Comparison of ENCODE assay signal across 9 mouse cellular contexts in the genomic region with DNA sequence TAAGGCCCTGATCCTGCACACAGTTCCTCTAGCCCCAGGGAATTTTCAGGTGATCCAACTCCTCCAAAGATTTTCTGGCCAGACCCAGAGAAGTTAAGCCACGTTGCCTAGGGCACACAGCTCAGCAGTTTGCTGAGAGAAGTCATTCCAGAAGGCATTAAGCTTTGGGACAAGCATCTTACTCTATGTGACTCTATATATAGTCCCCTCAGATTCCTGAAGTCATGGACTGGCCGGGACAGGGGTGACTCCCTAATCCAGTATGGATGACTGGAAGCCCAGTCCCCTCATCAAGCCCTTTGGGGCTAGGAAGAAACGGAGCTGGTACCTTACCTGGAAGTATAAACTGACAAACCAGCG. TPM values are rescaled to one million over a fixed set of nuclear protein-coding genes. Genes with fewer than 3 reads are reported as not detected.
DNase-seq lines count a peak whose midpoint lies in the region; ATAC-seq and TF ChIP-seq lines count a peak whose summit lies in the region.
"Had no signal": no experiment of that assay in that cellular context is flagged by ENCODE, and none has a peak within 500 bp of the region (broad histone marks: within the 10 kb centered on the region; RNA-seq: fewer than 3 reads in every experiment).

No protein-coding gene starts in this region.

- peak overlapping the region; percentile 65 for H3K4me2 ChIP-seq in kidney, embryonic 16.5 days (replicated peaks; ENCODE audit: low read depth, low read length)
- peak overlapping the region; percentile 66 for H3K4me2 ChIP-seq in hindbrain, embryonic 13.5 days
- H3K4me2 ChIP-seq in midbrain, embryonic 14.5 days (ENCODE audit: low read length) = peak overlapping the region; percentile 58

- 0 out of 2 replicates have a peak, but pooled peaks have one; percentile 2 for ATAC-seq in kidney, embryonic 16.5 days (ENCODE audit: low FRiP score, low TSS enrichment)
- ATAC-seq in hindbrain, embryonic 13.5 days (ENCODE audit: low FRiP score) = peak; percentile 21; the same call in 1 of the 2 replicates
- peak; percentile 13; the same call in 1 of the 2 replicates for ATAC-seq in midbrain, embryonic 14.5 days (ENCODE audit: low FRiP score, low TSS enrichment)

- H3K27me3 ChIP-seq in kidney, embryonic 16.5 days (ENCODE audit: insufficient read depth, low read length) = no peaks in the 10 kb centered on the region
- no peaks in the 10 kb centered on the region for H3K27me3 ChIP-seq in hindbrain, embryonic 13.5 days
- no peaks in the 10 kb centered on the region for H3K27me3 ChIP-seq in midbrain, embryonic 14.5 days (ENCODE audit: control insufficient read depth, insufficient read depth, low read length)

- WGBS in kidney, embryonic 16.5 days = 14% methylated on average over 4 of the region's 4 CpGs
- 23% methylated on average over 4 of the region's 4 CpGs for WGBS in hindbrain, embryonic 13.5 days
- WGBS in midbrain, embryonic 14.5 days = 21% methylated on average over 4 of the region's 4 CpGs

- H3K9me3 ChIP-seq in kidney, embryonic 16.5 days (ENCODE audit: low read length) = no peaks in the 10 kb centered on the region
- no peaks in the 10 kb centered on the region for H3K9me3 ChIP-seq in hindbrain, embryonic 13.5 days
- no peaks in the 10 kb centered on the region for H3K9me3 ChIP-seq in midbrain, embryonic 14.5 days (ENCODE audit: control insufficient read depth, low read length)

- peak overlapping the region; percentile 97 for H3K9ac ChIP-seq in kidney, embryonic 16.5 days (replicated peaks; ENCODE audit: low read length)
- peak overlapping the region; percentile 93 for H3K9ac ChIP-seq in hindbrain, embryonic 13.5 days
- H3K9ac ChIP-seq in midbrain, embryonic 14.5 days (replicated peaks; ENCODE audit: low read length) = peak overlapping the region; percentile 94

- peaks cover 41% of the 10 kb centered on the region for H3K36me3 ChIP-seq in kidney, embryonic 16.5 days (ENCODE audit: insufficient read depth, low read length)
- peaks cover 41% of the 10 kb centered on the region for H3K36me3 ChIP-seq in hindbrain, embryonic 13.5 days
- peaks cover 41% of the 10 kb centered on the region for H3K36me3 ChIP-seq in midbrain, embryonic 14.5 days (ENCODE audit: control insufficient read depth, insufficient read depth, low read length)

- peak overlapping the region; percentile 92 for H3K27ac ChIP-seq in kidney, embryonic 16.5 days (ENCODE audit: low read length)
- no peak overlapping the region for H3K27ac ChIP-seq in cortical plate, adult 2 months (ENCODE audit: insufficient read depth, low read length)
- peak overlapping the region; percentile 91 for H3K27ac ChIP-seq in hindbrain, embryonic 13.5 days
- peak overlapping the region; percentile 87; the same call in 1 of the 2 replicates for H3K27ac ChIP-seq in midbrain, embryonic 14.5 days (replicated peaks; ENCODE audit: low read depth, low read length)

- no peak for DNase-seq in kidney, adult 18-20 months
- DNase-seq in midbrain, embryonic 14.5 days = no peak
- no peak for DNase-seq in urinary bladder, postnatal 4 days (ENCODE audit: low spot score in 2 of 2)
- no peak for DNase-seq in urinary bladder, postnatal 14 days (ENCODE audit: low spot score)
- no peak for DNase-seq in adipocyte (ENCODE audit: low spot score)

- no peak for TF ChIP-seq POLR2A in cortical plate, adult 2 months (IDR thresholded peaks at IDR 0.05; ENCODE audit: extremely low read depth, insufficient read depth, low read length)

- no peak for TF ChIP-seq CTCF in cortical plate, adult 2 months (IDR thresholded peaks at IDR 0.05; ENCODE audit: extremely low read depth, insufficient read depth, low read length)

- peak overlapping the region; percentile 90 for H3K4me3 ChIP-seq in kidney, embryonic 16.5 days (ENCODE audit: low read length)
- H3K4me3 ChIP-seq in cortical plate, adult 2 months (ENCODE audit: insufficient read depth, low read length) = peak overlapping the region; percentile 79
- peak overlapping the region; percentile 71 for H3K4me3 ChIP-seq in hindbrain, embryonic 13.5 days
- peak overlapping the region; percentile 61 for H3K4me3 ChIP-seq in midbrain, embryonic 14.5 days (replicated peaks; ENCODE audit: low read depth, low read length)

- H3K4me1 ChIP-seq in kidney, embryonic 16.5 days (ENCODE audit: insufficient read depth, low read length) = peaks cover 12% of the 10 kb centered on the region
- H3K4me1 ChIP-seq in cortical plate, adult 2 months (ENCODE audit: control insufficient read depth, insufficient read depth, low read length) = peaks cover 4% of the 10 kb centered on the region
- H3K4me1 ChIP-seq in hindbrain, embryonic 13.5 days (replicated peaks) = peaks cover 21% of the 10 kb centered on the region
- H3K4me1 ChIP-seq in midbrain, embryonic 14.5 days (ENCODE audit: control insufficient read depth, insufficient read depth, low read length) = peaks cover 5% of the 10 kb centered on the region

RNA-seq across cellular contexts. Expression of gene Lurap1, which starts 0.3 kb away (rescaled TPM):
- polyA plus RNA-seq in kidney, embryonic 16.5 days (2015; fragmentation: Nextera tagmentation; extraction: Ambion mirVana) = 3.8 and 3.9 TPM in 2 replicates
- polyA plus RNA-seq in cortical plate, adult 2 months (2012; rRNA removed) = 14.2 TPM in 2 replicates
- 1.7 and 1.9 TPM in 2 replicates for polyA plus RNA-seq in hindbrain, embryonic 13.5 days (2015; fragmentation: Nextera tagmentation; extraction: Ambion mirVana)
- polyA plus RNA-seq in midbrain, embryonic 14.5 days (2014; fragmentation: Nextera tagmentation; extraction: Ambion mirVana) = 1.3 and 1.8 TPM in 2 replicates

RNA-seq across cellular contexts. Expression of gene Tspan1, which starts 16.6 kb away (rescaled TPM):
- 2.8 and 4.8 TPM in 2 replicates for polyA plus RNA-seq in kidney, embryonic 16.5 days (2015; fragmentation: Nextera tagmentation; extraction: Ambion mirVana)
- polyA plus RNA-seq in cortical plate, adult 2 months (2012; rRNA removed) = 0.26 and 0.27 TPM in 2 replicates
- 0.19 and 0.22 TPM in 2 replicates for polyA plus RNA-seq in hindbrain, embryonic 13.5 days (2015; fragmentation: Nextera tagmentation; extraction: Ambion mirVana)
- 0.11 and 0.18 TPM in 2 replicates for polyA plus RNA-seq in midbrain, embryonic 14.5 days (2014; fragmentation: Nextera tagmentation; extraction: Ambion mirVana)

RNA-seq across cellular contexts. Expression of gene 1700042G07Rik, which starts 22.3 kb away (rescaled TPM):
- polyA plus RNA-seq in kidney, embryonic 16.5 days (2015; fragmentation: Nextera tagmentation; extraction: Ambion mirVana) = not detected in 2 replicates
- polyA plus RNA-seq in cortical plate, adult 2 months (2012; rRNA removed) = not detected in 2 replicates
- not detected in 2 replicates for polyA plus RNA-seq in hindbrain, embryonic 13.5 days (2015; fragmentation: Nextera tagmentation; extraction: Ambion mirVana)
- polyA plus RNA-seq in midbrain, embryonic 14.5 days (2014; fragmentation: Nextera tagmentation; extraction: Ambion mirVana) = not detected in 2 replicates
- polyA plus RNA-seq: large intestine, adult 2 months had no signal

RNA-seq across cellular contexts. Expression of gene Gm49337, which starts 22.3 kb away (rescaled TPM):
- polyA plus RNA-seq in kidney, embryonic 16.5 days (2015; fragmentation: Nextera tagmentation; extraction: Ambion mirVana) = not detected in 2 replicates
- not detected in 2 replicates for polyA plus RNA-seq in cortical plate, adult 2 months (2012; rRNA removed)
- polyA plus RNA-seq in hindbrain, embryonic 13.5 days (2015; fragmentation: Nextera tagmentation; extraction: Ambion mirVana) = not detected in 2 replicates
- not detected in 2 replicates for polyA plus RNA-seq in midbrain, embryonic 14.5 days (2014; fragmentation: Nextera tagmentation; extraction: Ambion mirVana)
- polyA plus RNA-seq: large intestine, adult 2 months had no signal

RNA-seq across cellular contexts. Expression of gene Pomgnt1, which starts 27.2 kb away (rescaled TPM):
- polyA plus RNA-seq in kidney, embryonic 16.5 days (2015; fragmentation: Nextera tagmentation; extraction: Ambion mirVana) = 59.2 and 65.5 TPM in 2 replicates
- polyA plus RNA-seq in cortical plate, adult 2 months (2012; rRNA removed) = 80.3 and 84.4 TPM in 2 replicates
- 62.6 and 63.7 TPM in 2 replicates for polyA plus RNA-seq in hindbrain, embryonic 13.5 days (2015; fragmentation: Nextera tagmentation; extraction: Ambion mirVana)
- 55.0 and 66.4 TPM in 2 replicates for polyA plus RNA-seq in midbrain, embryonic 14.5 days (2014; fragmentation: Nextera tagmentation; extraction: Ambion mirVana)
